Mouse (Mus musculus) midbrain, embryonic 14.5 days (tissue): ENCODE results near the gene Mylip. TPM values are rescaled to one million over a fixed set of nuclear protein-coding genes. Genes with fewer than 3 reads are reported as not detected.

Experiments used
- ATAC-seq: fragments of 200-750 bp; cut with Nextera tagmentation; 2 replicates; pipeline ENCODE4 v1.8.0; 2017; ENCODE audit warnings: moderate number of reproducible peaks, moderate library complexity; ENCODE audit not compliant: low FRiP score, low TSS enrichment
- DNase-seq: peaks from one replicate; pipeline ENCODE4 v3.0.0-alpha.2; 2015
- H3K27ac ChIP-seq: fragments of 300-500 bp; sonication (generic); replicated peaks from 2 replicates; pipeline ENCODE4 v1.5.1; 2014; ENCODE audit warnings: mild to moderate bottlenecking, low read depth, low read length, moderate library complexity
- H3K27me3 ChIP-seq: fragments of 300-500 bp; sonication (generic); 2 replicates; pipeline ENCODE4 v1.6.1; 2014; ENCODE audit warnings: low read length, control low read depth, mixed read lengths; ENCODE audit not compliant: control insufficient read depth, insufficient read depth
- H3K36me3 ChIP-seq: fragments of 300-500 bp; sonication (generic); 2 replicates; pipeline ENCODE4 v1.6.1; 2014; ENCODE audit warnings: low read length, control low read depth; ENCODE audit not compliant: control insufficient read depth, insufficient read depth
- H3K4me1 ChIP-seq: fragments of 300-500 bp; sonication (generic); 2 replicates; pipeline ENCODE4 v1.6.1; 2014; ENCODE audit warnings: mild to moderate bottlenecking, antibody characterized with exemption, low read length, control low read depth; ENCODE audit not compliant: control insufficient read depth, insufficient read depth
- H3K4me2 ChIP-seq: fragments of 300-500 bp; sonication (generic); 2 replicates; pipeline ENCODE4 v1.6.1; 2014; ENCODE audit warnings: mild to moderate bottlenecking, low read length, moderate library complexity
- H3K4me3 ChIP-seq: fragments of 300-500 bp; sonication (generic); replicated peaks from 2 replicates; pipeline ENCODE4 v1.5.1; 2014; ENCODE audit warnings: low read depth, low read length
- H3K9ac ChIP-seq: fragments of 300-500 bp; sonication (generic); replicated peaks from 2 replicates; pipeline ENCODE4 v1.6.1; 2014; ENCODE audit warnings: mild to moderate bottlenecking, low read length, moderate library complexity
- H3K9me3 ChIP-seq: fragments of 300-500 bp; sonication (generic); 2 replicates; pipeline ENCODE4 v1.6.1; 2016; ENCODE audit warnings: low read length, control low read depth, mixed read lengths; ENCODE audit not compliant: control insufficient read depth
- WGBS: fragments of 180-500 bp; shearing (Covaris S2); extraction: QIAGEN DNeasy Blood & Tissue Kit; methylation state at CpG from one replicate; pipeline ENCODE4 v1.1.7; 2014; 5-methylcytosine and 5-hydroxymethylcytosine counted together
- polyA plus RNA-seq: library from polyadenylated mRNA; unstranded; fragments of >200 nt; fragmentation: Nextera tagmentation; extraction: Ambion mirVana; gene quantifications from 2 replicates; pipeline ENCODE4 v1.2.1, GENCODE M21; 2014

The Mylip gene
- polyA plus RNA-seq, 1 experiment from 2014 or later: 3.0 TPM

- Histone ChIP-seq H3K9me3 (no peaks in the 10 kb centered on the region), H3K27me3 (no peaks in the 10 kb centered on the region), H3K36me3 (no peaks in the 10 kb centered on the region), H3K4me2 (no peak overlapping the region), H3K4me1 (peaks cover 4% of the 10 kb centered on the region; the same call in 1 of the 2 replicates), H3K4me3 (no peak overlapping the region), H3K27ac (no peak overlapping the region), H3K9ac (no peak overlapping the region)
- 48% methylated on average over 7 of the region's 7 CpGs for WGBS
- no peak for ATAC-seq
- no peak for DNase-seq
These were observed 62.9 kb downstream of the Mylip start for GRCm38 (mm10) chr13:45452437-45452836.

- H3K9me3 ChIP-seq: no peaks in the 10 kb centered on the region
- no peak overlapping the region for H3K4me2 ChIP-seq
- H3K4me1 ChIP-seq: peaks cover 4% of the 10 kb centered on the region; the same call in 1 of the 2 replicates
- no peak overlapping the region for H3K4me3 ChIP-seq
- H3K36me3 ChIP-seq: no peaks in the 10 kb centered on the region
- H3K9ac ChIP-seq: no peak overlapping the region
- no peaks in the 10 kb centered on the region for H3K27me3 ChIP-seq
- DNase-seq (no peak), ATAC-seq (no peak)
- H3K27ac ChIP-seq: no peak overlapping the region
- WGBS: 79% methylated on average over 9 of the region's 9 CpGs
These were observed 63.5 kb downstream of the Mylip start for GRCm38 (mm10) chr13:45453033-45453432.

- H3K27ac ChIP-seq: no peak overlapping the region
- H3K36me3 ChIP-seq: no peaks in the 10 kb centered on the region
- H3K4me2 ChIP-seq: no peak overlapping the region
- DNase-seq: no peak
- WGBS: 85% methylated on average over 1 of the region's 1 CpGs
- H3K27me3 ChIP-seq: no peaks in the 10 kb centered on the region
- ATAC-seq: no peak
- no peak overlapping the region for H3K4me3 ChIP-seq
- H3K9me3 ChIP-seq: no peaks in the 10 kb centered on the region
- H3K9ac ChIP-seq: no peak overlapping the region
- H3K4me1 ChIP-seq: peaks cover 4% of the 10 kb centered on the region; the same call in 1 of the 2 replicates
These were observed 64.5 kb downstream of the Mylip start for GRCm38 (mm10) chr13:45454044-45454443.

- Histone ChIP-seq H3K9me3 (no peaks in the 10 kb centered on the region), H3K36me3 (no peaks in the 10 kb centered on the region), H3K27ac (no peak overlapping the region), H3K4me3 (no peak overlapping the region), H3K4me2 (no peak overlapping the region), H3K4me1 (peaks cover 4% of the 10 kb centered on the region; the same call in 1 of the 2 replicates), H3K27me3 (no peaks in the 10 kb centered on the region), H3K9ac (no peak overlapping the region)
- 32% methylated on average over 4 of the region's 4 CpGs for WGBS
- DNase-seq (peak; percentile 60), ATAC-seq (no peak)
These were observed 65.1 kb downstream of the Mylip start for GRCm38 (mm10) chr13:45454641-45455040.

- no peak overlapping the region for H3K4me3 ChIP-seq
- DNase-seq (peak; percentile 53), ATAC-seq (no peak)
- no peaks in the 10 kb centered on the region for H3K9me3 ChIP-seq
- no peak overlapping the region for H3K4me2 ChIP-seq
- no peak overlapping the region for H3K9ac ChIP-seq
- WGBS: 31% methylated on average over 15 of the region's 15 CpGs
- no peaks in the 10 kb centered on the region for H3K36me3 ChIP-seq
- peaks cover 4% of the 10 kb centered on the region; the same call in 1 of the 2 replicates for H3K4me1 ChIP-seq
- H3K27me3 ChIP-seq: no peaks in the 10 kb centered on the region
- H3K27ac ChIP-seq: no peak overlapping the region
These were observed 65.7 kb downstream of the Mylip start for GRCm38 (mm10) chr13:45455108-45455861.

- Histone ChIP-seq H3K4me3 (no peak overlapping the region), H3K27ac (no peak overlapping the region), H3K27me3 (no peaks in the 10 kb centered on the region), H3K9ac (no peak overlapping the region), H3K9me3 (no peaks in the 10 kb centered on the region), H3K4me1 (peaks cover 4% of the 10 kb centered on the region; the same call in 1 of the 2 replicates), H3K4me2 (no peak overlapping the region), H3K36me3 (no peaks in the 10 kb centered on the region)
- DNase-seq (no peak), ATAC-seq (no peak)
- 84% methylated on average over 2 of the region's 2 CpGs for WGBS
These were observed 66.3 kb downstream of the Mylip start for GRCm38 (mm10) chr13:45455862-45456192.

- ATAC-seq: no peak
These were observed 67.9 kb downstream of the Mylip start for GRCm38 (mm10) chr13:45457459-45457858.

GRCm38 (mm10) chr13:45460177-45460576, 70.6 kb downstream of the Mylip start:
- H3K36me3 ChIP-seq: no peaks in the 10 kb centered on the region
- H3K27me3 ChIP-seq: no peaks in the 10 kb centered on the region
- H3K9me3 ChIP-seq: no peaks in the 10 kb centered on the region
- DNase-seq: no peak
- H3K4me2 ChIP-seq: no peak overlapping the region
- no peak overlapping the region for H3K9ac ChIP-seq
- no peak for ATAC-seq
- peaks cover 2% of the 10 kb centered on the region; the same call in 1 of the 2 replicates for H3K4me1 ChIP-seq
- H3K27ac ChIP-seq: no peak overlapping the region
- H3K4me3 ChIP-seq: no peak overlapping the region
- WGBS: 87% methylated on average over 3 of the region's 3 CpGs

More at GRCm38 (mm10) chr13:45457459-45457858, 67.9 kb downstream of the Mylip start:
- DNase-seq: no peak
- Histone ChIP-seq H3K9me3 (no peaks in the 10 kb centered on the region), H3K9ac (no peak overlapping the region), H3K4me1 (peaks cover 4% of the 10 kb centered on the region; the same call in 1 of the 2 replicates), H3K27me3 (no peaks in the 10 kb centered on the region), H3K36me3 (no peaks in the 10 kb centered on the region), H3K4me2 (no peak overlapping the region), H3K4me3 (no peak overlapping the region), H3K27ac (no peak overlapping the region)
- 72% methylated on average over 7 of the region's 7 CpGs for whole genome bisulfite sequencing

- Histone ChIP-seq H3K36me3 (no peaks in the 10 kb centered on the region), H3K27me3 (no peaks in the 10 kb centered on the region), H3K4me1 (no peaks in the 10 kb centered on the region), H3K9ac (no peak overlapping the region), H3K4me2 (no peak overlapping the region), H3K27ac (no peak overlapping the region), H3K4me3 (no peak overlapping the region), H3K9me3 (no peaks in the 10 kb centered on the region)
- DNase-seq (no peak), ATAC-seq (no peak)
- WGBS: 71% methylated on average over 14 of the region's 14 CpGs
These were observed 71.9 kb downstream of the Mylip start for GRCm38 (mm10) chr13:45461370-45461958.
